Mouse (Mus musculus) adrenal gland, postnatal 0 days (tissue): ENCODE measurements around the gene Ift46. TPM values are rescaled to one million over a fixed set of nuclear protein-coding genes. Genes with fewer than 3 reads are reported as not detected.

Experiments used
- polyA plus RNA-seq: library from polyadenylated mRNA; unstranded; fragments of >200 nt; fragmentation: Nextera tagmentation; extraction: Ambion mirVana; gene quantifications from 2 replicates; pipeline ENCODE4 v1.2.1, GENCODE M21; 2015

The Ift46 gene
- polyA plus RNA-seq = 96.9 and 113 TPM in 2 replicates

GRCm38 (mm10) chr9:44767101-44768028, at the start of gene Ift46, which contains the start of gene Arcn1:
Gene Ift46, plus strand, starts transcription at chr9:44767908.
Gene Arcn1, minus strand, starts transcription at chr9:44767845.

DNA sequence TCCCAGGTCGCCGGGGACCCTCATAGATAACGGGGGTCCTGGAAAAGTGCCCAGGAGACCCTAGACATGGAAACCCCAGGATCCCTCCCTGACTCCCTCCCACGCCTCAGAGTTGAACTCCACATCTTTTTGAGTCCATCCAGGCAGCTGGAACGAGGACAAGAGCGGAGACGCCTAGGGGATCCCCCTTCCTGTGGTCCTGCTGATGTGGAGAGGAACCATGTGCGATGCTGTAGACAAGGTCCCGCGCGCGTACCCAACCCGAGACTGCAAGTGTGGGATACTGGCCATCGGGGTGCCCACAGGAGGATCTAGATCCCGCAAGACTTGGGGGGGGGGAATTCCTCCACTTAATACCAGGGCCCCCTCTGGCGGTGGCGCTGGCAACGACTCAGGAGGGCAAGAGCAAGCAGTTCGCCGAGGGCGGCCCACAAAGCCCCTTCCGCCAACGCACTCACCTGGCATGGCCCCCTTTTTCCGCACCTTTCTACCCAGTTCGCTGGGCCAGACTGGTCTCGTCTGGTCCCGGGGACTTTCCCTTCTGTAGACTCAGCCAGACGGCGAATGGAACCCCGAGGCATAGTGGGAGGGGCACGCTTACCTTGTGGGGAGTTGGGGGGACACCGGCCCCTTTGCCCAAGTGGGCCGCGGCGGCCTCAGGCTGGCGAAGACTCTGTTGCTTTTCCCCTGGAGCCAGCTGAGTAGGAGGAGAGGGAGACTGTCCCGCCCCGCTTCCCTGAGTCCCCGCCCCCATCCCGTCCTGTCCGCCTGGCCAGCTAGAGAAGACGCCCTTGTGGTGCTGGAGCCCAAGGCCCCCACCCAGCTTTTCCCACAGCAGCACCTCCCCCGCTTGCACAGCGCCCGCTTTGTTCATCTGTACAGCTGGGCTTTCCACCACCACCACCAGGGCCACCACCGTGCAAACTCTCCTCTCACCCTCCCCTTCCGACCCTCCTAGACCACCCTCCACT, 32.9 kb upstream of the Ift46 start, which contains the start of gene Phldb1:
Phldb1 (minus strand) TSS at position 675 of the 971 bp plus-strand sequence.

GRCm38 (mm10) chr9:44799102-44799957, 31.6 kb downstream of the Ift46 start, which contains the start of gene Tmem25:
Gene Tmem25, minus strand, starts transcription at chr9:44799307.

GRCm38 (mm10) chr9:44802808-44803450, 35.2 kb downstream of the Ift46 start, which contains the start of gene Ttc36:
Gene Ttc36, minus strand, starts transcription at chr9:44803072.

Other genes starting within 250 kb of the Ift46 start
- gene Cxcr5, start 206.0 kb upstream of the Ift46 start, polyA plus RNA-seq = 0.08 and 0.16 TPM in 2 replicates
- 8.5 and 12.8 TPM in 2 replicates for gene Ddx6, start 163.0 kb upstream of the Ift46 start, polyA plus RNA-seq
- gene Treh, start 94.7 kb upstream of the Ift46 start, polyA plus RNA-seq = not detected in 2 replicates
- 21.2 and 29.1 TPM in 2 replicates for gene Phldb1, start 32.7 kb upstream of the Ift46 start, polyA plus RNA-seq
- gene Arcn1, start 63 bp upstream of the Ift46 start, polyA plus RNA-seq = 79.0 and 102 TPM in 2 replicates
- gene Tmem25, start 31.4 kb downstream of the Ift46 start, polyA plus RNA-seq = 4.5 and 8.0 TPM in 2 replicates
- 21.7 and 33.9 TPM in 2 replicates for gene Ttc36, start 35.2 kb downstream of the Ift46 start, polyA plus RNA-seq
- gene Kmt2a, start 113.4 kb downstream of the Ift46 start, polyA plus RNA-seq = 9.0 and 9.5 TPM in 2 replicates
- gene Atp5l, start 152.8 kb downstream of the Ift46 start, polyA plus RNA-seq = 1,351 and 2,218 TPM in 2 replicates
- 12.6 and 18.2 TPM in 2 replicates for gene Ube4a, start 197.7 kb downstream of the Ift46 start, polyA plus RNA-seq
- gene Cd3g, start 212.5 kb downstream of the Ift46 start, polyA plus RNA-seq = 0.30 and 0.85 TPM in 2 replicates
- 0.08 and 0.18 TPM in 2 replicates for gene Cd3d, start 213.9 kb downstream of the Ift46 start, polyA plus RNA-seq
- 0.07 and 0.32 TPM in 2 replicates for gene Cd3e, start 241.7 kb downstream of the Ift46 start, polyA plus RNA-seq